Mouse (Mus musculus): Measurements from ENCODE around the gene Reg1. TPM values are rescaled to one million over a fixed set of nuclear protein-coding genes. Genes with fewer than 3 reads are reported as not detected.

Reg1 gene
- polyA plus RNA-seq, 1 experiment from 2014 or later = not detected

Other genes starting within 250 kb of the Reg1 start
- gene Reg3b, start 52.1 kb upstream of the Reg1 start, polyA plus RNA-seq (2016; fragmentation: Nextera tagmentation; extraction: Ambion mirVana) = not detected in 2 replicates
- gene Reg3d, start 43.8 kb upstream of the Reg1 start, polyA plus RNA-seq (2016; fragmentation: Nextera tagmentation; extraction: Ambion mirVana) = not detected in 2 replicates
- not detected in 2 replicates for gene Reg3a, start 42.0 kb upstream of the Reg1 start, polyA plus RNA-seq (2016; fragmentation: Nextera tagmentation; extraction: Ambion mirVana)
- not detected in 2 replicates for gene Reg2, start 27.1 kb upstream of the Reg1 start, polyA plus RNA-seq (2016; fragmentation: Nextera tagmentation; extraction: Ambion mirVana)
- not detected in 2 replicates for gene Reg3g, start 46.2 kb downstream of the Reg1 start, polyA plus RNA-seq (2016; fragmentation: Nextera tagmentation; extraction: Ambion mirVana)